Mouse (Mus musculus): ENCODE data around the gene Alkbh2. TPM values are rescaled to one million over a fixed set of nuclear protein-coding genes. Genes with fewer than 3 reads are reported as not detected.

The Alkbh2 gene
- polyA plus RNA-seq, 1 experiment from 2014 or later, result 4.1 TPM

DNA sequence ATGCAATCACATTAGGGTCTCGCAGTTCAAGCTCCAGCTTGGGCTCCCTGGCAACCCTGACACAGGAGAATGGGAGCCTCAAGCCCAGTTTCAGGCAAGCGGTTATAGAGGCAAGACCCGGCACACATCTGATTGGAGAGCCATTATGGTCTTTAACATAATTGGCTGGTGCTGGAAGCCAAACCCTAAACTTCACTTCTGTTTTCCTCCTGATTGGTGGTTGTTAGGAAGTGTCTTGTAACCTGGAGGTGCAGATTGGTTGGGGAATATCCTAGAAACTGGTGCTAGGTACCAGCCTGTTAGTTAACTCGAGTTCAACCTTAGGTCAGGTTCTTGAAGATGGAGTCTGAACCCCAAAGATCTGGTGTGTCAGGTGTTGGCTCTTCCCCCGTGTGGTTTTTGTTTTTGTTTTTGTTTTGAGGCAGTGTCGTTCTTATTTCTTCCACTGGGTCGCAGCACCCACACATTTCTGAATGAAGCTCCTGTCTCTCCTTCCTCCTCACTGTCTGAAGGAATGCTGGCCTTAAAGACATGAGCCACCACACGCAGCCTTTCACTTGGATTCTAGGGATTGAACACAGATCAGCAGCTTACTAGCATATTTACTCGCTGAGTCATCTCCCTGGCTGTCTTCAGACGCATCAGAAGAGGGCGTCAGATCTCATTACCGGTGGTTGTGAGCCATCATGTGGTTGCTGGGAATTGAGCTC is 34.2 kb upstream of the Alkbh2 start:
- H3K27me3 ChIP-seq, result 0 out of 2 replicates have a peak, but pooled peaks cover 3% of the 10 kb centered on the region
- H3K9me3 ChIP-seq (replicated peaks), result no peaks in the 10 kb centered on the region
- ATAC-seq (ENCODE audit: insufficient read depth), result no peak
- no peak overlapping the region for H3K4me2 ChIP-seq
- 38% methylated on average over 12 of the region's 12 CpGs for WGBS (ENCODE audit: insufficient replicate concordance)
- H3K4me3 ChIP-seq (replicated peaks), result no peak overlapping the region
- H3K36me3 ChIP-seq (replicated peaks), result no peaks in the 10 kb centered on the region
- H3K27ac ChIP-seq (replicated peaks), result no peak overlapping the region
- H3K4me1 ChIP-seq (replicated peaks), result no peaks in the 10 kb centered on the region
- no peak overlapping the region for H3K9ac ChIP-seq

DNA sequence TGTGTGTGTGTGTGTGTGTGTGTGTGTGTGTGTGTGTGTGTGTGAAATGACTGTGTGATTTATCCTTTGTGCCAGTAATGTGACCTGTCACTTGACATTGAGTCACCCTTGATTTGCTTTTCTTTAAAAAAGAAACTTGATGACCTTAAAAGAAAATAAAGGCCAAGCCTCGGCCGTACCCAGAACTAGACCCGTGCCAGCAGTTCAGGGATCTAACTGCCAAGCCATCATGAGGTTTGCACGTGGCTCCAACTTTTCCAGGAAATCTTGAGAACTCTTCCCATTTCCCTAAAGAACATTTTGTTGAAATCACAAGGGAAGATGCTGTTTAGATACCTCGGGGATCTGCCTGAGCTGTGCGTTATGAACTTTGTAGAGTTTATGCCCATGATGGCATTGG is 33.4 kb upstream of the Alkbh2 start:
- ATAC-seq (ENCODE audit: insufficient read depth), result no peak
- H3K36me3 ChIP-seq (replicated peaks), result no peaks in the 10 kb centered on the region
- H3K9me3 ChIP-seq (replicated peaks), result no peaks in the 10 kb centered on the region
- H3K27me3 ChIP-seq, result 0 out of 2 replicates have a peak, but pooled peaks cover 3% of the 10 kb centered on the region
- H3K9ac ChIP-seq, result no peak overlapping the region
- no peaks in the 10 kb centered on the region for H3K4me1 ChIP-seq (replicated peaks)
- WGBS (ENCODE audit: insufficient replicate concordance), result 71% methylated on average over 6 of the region's 6 CpGs
- H3K4me3 ChIP-seq (replicated peaks), result no peak overlapping the region
- H3K27ac ChIP-seq (replicated peaks), result no peak overlapping the region
- no peak overlapping the region for H3K4me2 ChIP-seq

- H3K9me3 ChIP-seq (replicated peaks), result no peaks in the 10 kb centered on the region
- no peak overlapping the region for H3K4me2 ChIP-seq
- ATAC-seq (ENCODE audit: insufficient read depth), result no peak
- H3K27me3 ChIP-seq, result no peaks in the 10 kb centered on the region
- WGBS (ENCODE audit: insufficient replicate concordance), result 43% methylated on average over 7 of the region's 7 CpGs
- H3K27ac ChIP-seq (replicated peaks), result no peak overlapping the region
- H3K36me3 ChIP-seq (replicated peaks), result no peaks in the 10 kb centered on the region
- H3K9ac ChIP-seq, result no peak overlapping the region
- peaks cover 9% of the 10 kb centered on the region; the same call in 1 of the 2 replicates for H3K4me1 ChIP-seq (replicated peaks)
- H3K4me3 ChIP-seq (replicated peaks), result no peak overlapping the region
These were observed 29.2 kb upstream of the Alkbh2 start for GRCm38 (mm10) chr5:114157236-114157635.

- no peak overlapping the region for H3K27ac ChIP-seq (replicated peaks)
- no peak overlapping the region for H3K4me3 ChIP-seq (replicated peaks)
- no peak for ATAC-seq (ENCODE audit: insufficient read depth)
- 54% methylated on average over 9 of the region's 9 CpGs for WGBS (ENCODE audit: insufficient replicate concordance)
- no peaks in the 10 kb centered on the region for H3K27me3 ChIP-seq
- peaks cover 9% of the 10 kb centered on the region; the same call in 1 of the 2 replicates for H3K4me1 ChIP-seq (replicated peaks)
- no peaks in the 10 kb centered on the region for H3K9me3 ChIP-seq (replicated peaks)
- no peak overlapping the region for H3K4me2 ChIP-seq
- H3K9ac ChIP-seq, result no peak overlapping the region
- H3K36me3 ChIP-seq (replicated peaks), result no peaks in the 10 kb centered on the region
These were observed 27.3 kb upstream of the Alkbh2 start for GRCm38 (mm10) chr5:114155168-114155933.

DNA sequence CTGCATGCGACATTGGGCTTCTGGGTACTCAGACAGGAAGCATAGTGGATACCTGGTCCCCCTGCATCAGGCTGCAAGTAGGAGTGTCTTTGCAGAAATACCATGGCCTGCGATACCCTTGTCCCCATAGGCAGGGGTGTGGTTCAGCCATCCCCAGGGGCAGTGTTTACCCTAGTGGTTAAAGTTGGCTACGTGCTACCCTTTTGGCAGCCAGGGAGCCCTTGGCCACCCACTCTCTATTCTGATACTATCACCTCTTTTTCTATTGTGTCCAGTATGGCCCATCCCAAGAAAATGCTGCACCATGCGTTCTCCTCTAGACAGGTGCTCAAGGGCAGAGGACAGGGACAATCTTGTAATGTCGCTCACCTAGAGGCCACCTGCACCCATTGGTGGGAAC is 26.7 kb upstream of the Alkbh2 start:
- Histone ChIP-seq H3K36me3 (replicated peaks) (no peaks in the 10 kb centered on the region), H3K9ac (no peak overlapping the region), H3K4me3 (replicated peaks) (no peak overlapping the region), H3K27me3 (no peaks in the 10 kb centered on the region), H3K9me3 (replicated peaks) (no peaks in the 10 kb centered on the region), H3K4me2 (no peak overlapping the region), H3K4me1 (replicated peaks) (peaks cover 9% of the 10 kb centered on the region; the same call in 1 of the 2 replicates), H3K27ac (replicated peaks) (no peak overlapping the region)
- 70% methylated on average over 5 of the region's 5 CpGs for WGBS (ENCODE audit: insufficient replicate concordance)
- ATAC-seq (ENCODE audit: insufficient read depth), result no peak

GRCm38 (mm10) chr5:114153490-114153889 is 25.5 kb upstream of the Alkbh2 start:
- Histone ChIP-seq H3K27ac (replicated peaks) (no peak overlapping the region), H3K4me3 (replicated peaks) (no peak overlapping the region), H3K4me1 (replicated peaks) (peaks cover 9% of the 10 kb centered on the region; the same call in 1 of the 2 replicates), H3K36me3 (replicated peaks) (no peaks in the 10 kb centered on the region), H3K27me3 (no peaks in the 10 kb centered on the region), H3K4me2 (0 out of 2 replicates have a peak overlapping the region, but pooled peaks have one; percentile 13), H3K9ac (no peak overlapping the region), H3K9me3 (replicated peaks) (no peaks in the 10 kb centered on the region)
- WGBS (ENCODE audit: insufficient replicate concordance), result 15% methylated on average over 12 of the region's 12 CpGs
- ATAC-seq (ENCODE audit: insufficient read depth), result no peak

DNA sequence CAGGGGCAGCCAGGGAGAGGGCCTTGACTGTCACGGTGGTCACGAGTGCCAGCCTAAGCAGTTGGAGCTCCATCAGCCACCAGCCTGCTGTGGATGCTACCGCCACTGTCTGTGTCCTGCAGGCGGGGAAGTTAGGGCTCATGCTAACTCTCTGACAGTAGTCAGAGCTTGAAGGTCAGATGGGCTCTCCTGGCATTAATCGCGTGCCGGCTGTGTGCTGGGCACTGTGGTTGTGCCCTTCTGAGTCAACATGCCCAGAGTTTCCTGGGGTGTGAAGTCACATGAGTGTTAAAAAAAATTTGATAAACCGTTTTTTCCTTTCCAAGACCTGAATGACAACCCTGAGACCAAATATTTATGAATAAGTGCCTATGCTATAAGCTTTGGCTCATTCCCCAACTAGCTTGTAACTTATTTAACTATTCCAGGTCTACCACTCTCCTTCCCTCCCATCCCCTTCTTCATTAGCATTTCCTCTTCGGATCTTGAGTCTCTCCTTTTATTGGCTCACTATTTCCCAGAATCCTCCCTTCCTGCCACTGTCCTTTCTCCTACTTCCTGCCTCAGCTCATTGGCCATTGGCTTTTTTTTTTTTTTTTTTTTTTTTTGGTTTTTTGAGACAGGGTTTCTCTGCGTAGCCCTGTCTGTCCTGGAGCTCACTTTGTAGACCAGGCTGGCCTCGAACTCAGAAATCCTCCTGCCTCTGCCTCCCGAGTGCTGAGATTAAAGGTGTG is 24.5 kb upstream of the Alkbh2 start:
- H3K27ac ChIP-seq (replicated peaks), result no peak overlapping the region
- H3K4me1 ChIP-seq (replicated peaks), result peaks cover 9% of the 10 kb centered on the region; the same call in 1 of the 2 replicates
- H3K9me3 ChIP-seq (replicated peaks), result no peaks in the 10 kb centered on the region
- no peak for ATAC-seq (ENCODE audit: insufficient read depth)
- H3K4me2 ChIP-seq, result no peak overlapping the region
- WGBS (ENCODE audit: insufficient replicate concordance), result 63% methylated on average over 12 of the region's 12 CpGs
- H3K27me3 ChIP-seq, result no peaks in the 10 kb centered on the region
- no peak overlapping the region for H3K4me3 ChIP-seq (replicated peaks)
- H3K9ac ChIP-seq, result no peak overlapping the region
- no peaks in the 10 kb centered on the region for H3K36me3 ChIP-seq (replicated peaks)

- Histone ChIP-seq H3K4me2 (no peak overlapping the region), H3K36me3 (replicated peaks) (no peaks in the 10 kb centered on the region), H3K9me3 (replicated peaks) (no peaks in the 10 kb centered on the region), H3K27me3 (no peaks in the 10 kb centered on the region), H3K4me1 (replicated peaks) (0 out of 2 replicates have a peak, but pooled peaks cover 11% of the 10 kb centered on the region), H3K4me3 (replicated peaks) (no peak overlapping the region), H3K9ac (no peak overlapping the region), H3K27ac (replicated peaks) (no peak overlapping the region)
- ATAC-seq (ENCODE audit: insufficient read depth), result no peak
- whole genome bisulfite sequencing (ENCODE audit: insufficient replicate concordance), result 66% methylated on average over 14 of the region's 14 CpGs
These were observed 19.3 kb upstream of the Alkbh2 start for GRCm38 (mm10) chr5:114147043-114147972.

GRCm38 (mm10) chr5:114146028-114146888 is 18.2 kb upstream of the Alkbh2 start, which contains the start of gene Acacb:
Gene Acacb, plus strand, starts transcription at chr5:114146535.
- no peaks in the 10 kb centered on the region for H3K27me3 ChIP-seq
- no peak within 1 kb of the TSS for H3K4me3 ChIP-seq (replicated peaks)
- no peak within 1 kb of the TSS for H3K9ac ChIP-seq
- peak; percentile 54; the same call in 1 of the 2 replicates for ATAC-seq (ENCODE audit: insufficient read depth)
- 37% methylated on average over 19 of the region's 19 CpGs for whole genome bisulfite sequencing (ENCODE audit: insufficient replicate concordance)
- H3K27ac ChIP-seq (replicated peaks), result no peak within 1 kb of the TSS
- H3K4me2 ChIP-seq, result no peak within 1 kb of the TSS
- H3K36me3 ChIP-seq (replicated peaks), result no peaks in the 10 kb centered on the region
- no peaks in the 10 kb centered on the region for H3K9me3 ChIP-seq (replicated peaks)
- 0 out of 2 replicates have a peak, but pooled peaks cover 11% of the 10 kb centered on the region for H3K4me1 ChIP-seq (replicated peaks)
